Mouse (Mus musculus): ENCODE results near the gene Tlr4. TPM values are rescaled to one million over a fixed set of nuclear protein-coding genes. Genes with fewer than 3 reads are reported as not detected.

Tlr4 gene
- polyA plus RNA-seq, 1 experiment: 1.1 TPM

GRCm38 (mm10) chr4:66828163-66828668 lies 832 bp downstream of the Tlr4 start:
- no peak for TF ChIP-seq CTCF (IDR thresholded peaks at IDR 0.05; ENCODE audit: control insufficient read depth, insufficient read depth, low read length)
- no peak for TF ChIP-seq POLR2A (IDR thresholded peaks at IDR 0.05; ENCODE audit: borderline replicate concordance, control insufficient read depth, low read depth, low read length)
- Histone ChIP-seq H3K27ac (ENCODE audit: control insufficient read depth, insufficient read depth, low read depth, low read length, poor library complexity) (no peak overlapping the region; the same call in 1 of the 2 replicates), H3K4me1 (ENCODE audit: control insufficient read depth, insufficient read depth, low read length) (no peaks in the 10 kb centered on the region; the same call in 1 of the 2 replicates), H3K4me3 (replicated peaks; ENCODE audit: control insufficient read depth, low read depth, low read length) (peak overlapping the region; percentile 79)
- 10% methylated on average over 6 of the region's 6 CpGs for WGBS

- no peak for TF ChIP-seq CTCF (IDR thresholded peaks at IDR 0.05; ENCODE audit: control insufficient read depth, insufficient read depth, low read length)
- TF ChIP-seq POLR2A (IDR thresholded peaks at IDR 0.05; ENCODE audit: borderline replicate concordance, control insufficient read depth, low read depth, low read length): no peak
- H3K4me1 ChIP-seq (ENCODE audit: control insufficient read depth, insufficient read depth, low read length): no peaks in the 10 kb centered on the region; the same call in 1 of the 2 replicates
- no peak overlapping the region for H3K27ac ChIP-seq (ENCODE audit: control insufficient read depth, insufficient read depth, low read depth, low read length, poor library complexity)
- WGBS: 3% methylated on average over 5 of the region's 5 CpGs
- H3K4me3 ChIP-seq (replicated peaks; ENCODE audit: control insufficient read depth, low read depth, low read length): peak overlapping the region; percentile 16
Measured at GRCm38 (mm10) chr4:66828686-66829085, 1.3 kb downstream of the Tlr4 start.

- Histone ChIP-seq H3K4me1 (ENCODE audit: control insufficient read depth, insufficient read depth, low read length) (no peaks in the 10 kb centered on the region), H3K4me3 (replicated peaks; ENCODE audit: control insufficient read depth, low read depth, low read length) (no peak overlapping the region), H3K27ac (ENCODE audit: control insufficient read depth, insufficient read depth, low read depth, low read length, poor library complexity) (no peak overlapping the region)
- 92% methylated on average over 2 of the region's 2 CpGs for WGBS
- no peak for TF ChIP-seq CTCF (IDR thresholded peaks at IDR 0.05; ENCODE audit: control insufficient read depth, insufficient read depth, low read length)
- no peak for TF ChIP-seq POLR2A (IDR thresholded peaks at IDR 0.05; ENCODE audit: borderline replicate concordance, control insufficient read depth, low read depth, low read length)
Measured at GRCm38 (mm10) chr4:66838071-66838470, 10.7 kb downstream of the Tlr4 start.

- Histone ChIP-seq H3K27ac (ENCODE audit: control insufficient read depth, insufficient read depth, low read depth, low read length, poor library complexity) (no peak overlapping the region), H3K4me1 (ENCODE audit: control insufficient read depth, insufficient read depth, low read length) (no peaks in the 10 kb centered on the region), H3K4me3 (replicated peaks; ENCODE audit: control insufficient read depth, low read depth, low read length) (no peak overlapping the region)
- TF ChIP-seq POLR2A (IDR thresholded peaks at IDR 0.05; ENCODE audit: borderline replicate concordance, control insufficient read depth, low read depth, low read length) (no peak), CTCF (IDR thresholded peaks at IDR 0.05; ENCODE audit: control insufficient read depth, insufficient read depth, low read length) (no peak)
- WGBS: 20% methylated on average over 1 of the region's 1 CpGs
Measured at GRCm38 (mm10) chr4:66843255-66843654, 15.9 kb downstream of the Tlr4 start.

GRCm38 (mm10) chr4:66852011-66852410 lies 24.6 kb downstream of the Tlr4 start:
- Histone ChIP-seq H3K4me1 (ENCODE audit: control insufficient read depth, insufficient read depth, low read length) (no peaks in the 10 kb centered on the region; the same call in 1 of the 2 replicates), H3K4me3 (replicated peaks; ENCODE audit: control insufficient read depth, low read depth, low read length) (no peak overlapping the region), H3K27ac (ENCODE audit: control insufficient read depth, insufficient read depth, low read depth, low read length, poor library complexity) (no peak overlapping the region)
- TF ChIP-seq POLR2A (IDR thresholded peaks at IDR 0.05; ENCODE audit: borderline replicate concordance, control insufficient read depth, low read depth, low read length) (no peak), CTCF (IDR thresholded peaks at IDR 0.05; ENCODE audit: control insufficient read depth, insufficient read depth, low read length) (no peak)
- WGBS: 25% methylated on average over 3 of the region's 3 CpGs

GRCm38 (mm10) chr4:66856992-66857391 lies 29.6 kb downstream of the Tlr4 start:
- 50% methylated on average over 1 of the region's 1 CpGs for WGBS
- H3K4me1 ChIP-seq (ENCODE audit: control insufficient read depth, insufficient read depth, low read length): no peaks in the 10 kb centered on the region; the same call in 1 of the 2 replicates
- TF ChIP-seq POLR2A (IDR thresholded peaks at IDR 0.05; ENCODE audit: borderline replicate concordance, control insufficient read depth, low read depth, low read length): no peak
- TF ChIP-seq CTCF (IDR thresholded peaks at IDR 0.05; ENCODE audit: control insufficient read depth, insufficient read depth, low read length): no peak

GRCm38 (mm10) chr4:66869919-66870318 lies 42.5 kb downstream of the Tlr4 start:
- Histone ChIP-seq H3K4me3 (replicated peaks; ENCODE audit: control insufficient read depth, low read depth, low read length) (no peak overlapping the region), H3K27ac (ENCODE audit: control insufficient read depth, insufficient read depth, low read depth, low read length, poor library complexity) (no peak overlapping the region), H3K4me1 (ENCODE audit: control insufficient read depth, insufficient read depth, low read length) (no peaks in the 10 kb centered on the region; the same call in 1 of the 2 replicates)
- WGBS: 78% methylated on average over 7 of the region's 7 CpGs
- no peak for TF ChIP-seq POLR2A (IDR thresholded peaks at IDR 0.05; ENCODE audit: borderline replicate concordance, control insufficient read depth, low read depth, low read length)
- no peak for TF ChIP-seq CTCF (IDR thresholded peaks at IDR 0.05; ENCODE audit: control insufficient read depth, insufficient read depth, low read length)

More at GRCm38 (mm10) chr4:66856992-66857391, 29.6 kb downstream of the Tlr4 start:
- Histone ChIP-seq H3K27ac (ENCODE audit: control insufficient read depth, insufficient read depth, low read depth, low read length, poor library complexity) (no peak overlapping the region), H3K4me3 (replicated peaks; ENCODE audit: control insufficient read depth, low read depth, low read length) (no peak overlapping the region)

GRCm38 (mm10) chr4:66872026-66872425 lies 44.6 kb downstream of the Tlr4 start:
- Histone ChIP-seq H3K27ac (ENCODE audit: control insufficient read depth, insufficient read depth, low read depth, low read length, poor library complexity) (no peak overlapping the region), H3K4me1 (ENCODE audit: control insufficient read depth, insufficient read depth, low read length) (no peaks in the 10 kb centered on the region; the same call in 1 of the 2 replicates), H3K4me3 (replicated peaks; ENCODE audit: control insufficient read depth, low read depth, low read length) (no peak overlapping the region)
- TF ChIP-seq POLR2A (IDR thresholded peaks at IDR 0.05; ENCODE audit: borderline replicate concordance, control insufficient read depth, low read depth, low read length): no peak
- no peak for TF ChIP-seq CTCF (IDR thresholded peaks at IDR 0.05; ENCODE audit: control insufficient read depth, insufficient read depth, low read length)
- 73% methylated on average over 5 of the region's 5 CpGs for WGBS

- TF ChIP-seq POLR2A (IDR thresholded peaks at IDR 0.05; ENCODE audit: borderline replicate concordance, control insufficient read depth, low read depth, low read length) (no peak), CTCF (IDR thresholded peaks at IDR 0.05; ENCODE audit: control insufficient read depth, insufficient read depth, low read length) (no peak)
- Histone ChIP-seq H3K4me3 (replicated peaks; ENCODE audit: control insufficient read depth, low read depth, low read length) (no peak overlapping the region), H3K4me1 (ENCODE audit: control insufficient read depth, insufficient read depth, low read length) (no peaks in the 10 kb centered on the region; the same call in 1 of the 2 replicates), H3K27ac (ENCODE audit: control insufficient read depth, insufficient read depth, low read depth, low read length, poor library complexity) (no peak overlapping the region)
Measured at GRCm38 (mm10) chr4:66873342-66873741, 46.0 kb downstream of the Tlr4 start.

Data from bone marrow, adult 2 months (tissue).